Mouse (Mus musculus): Measurements from ENCODE around the gene Atxn1. TPM values are rescaled to one million over a fixed set of nuclear protein-coding genes. Genes with fewer than 3 reads are reported as not detected.

Gene Atxn1
- polyA plus RNA-seq, 1 experiment = 2.5 TPM

GRCm38 (mm10) chr13:45798248-45798647 lies 166.6 kb downstream of the Atxn1 start:
- Histone ChIP-seq H3K79me2 (ENCODE audit: control insufficient read depth, insufficient read depth) (no peaks in the 10 kb centered on the region), H3K27me3 (ENCODE audit: control insufficient read depth, insufficient read depth, insufficient read length) (no peaks in the 10 kb centered on the region), H3K36me3 (ENCODE audit: control insufficient read depth, insufficient read depth) (peaks cover 9% of the 10 kb centered on the region), H3ac (ENCODE audit: control insufficient read depth, insufficient read length) (no peak overlapping the region), H3K4me3 (no peak overlapping the region), H3K4me2 (ENCODE audit: low read depth) (no peak overlapping the region)
- TF ChIP-seq REST (IDR thresholded peaks at IDR 0.05; ENCODE audit: insufficient read depth, insufficient read length) (no peak), CEBPB (IDR thresholded peaks at IDR 0.05; ENCODE audit: insufficient read depth, poor library complexity, severe bottlenecking) (no peak), TCF12 (IDR thresholded peaks at IDR 0.05; ENCODE audit: insufficient read depth, poor library complexity, severe bottlenecking) (no peak), MAX (IDR thresholded peaks at IDR 0.05; ENCODE audit: low read depth) (no peak)

DNA sequence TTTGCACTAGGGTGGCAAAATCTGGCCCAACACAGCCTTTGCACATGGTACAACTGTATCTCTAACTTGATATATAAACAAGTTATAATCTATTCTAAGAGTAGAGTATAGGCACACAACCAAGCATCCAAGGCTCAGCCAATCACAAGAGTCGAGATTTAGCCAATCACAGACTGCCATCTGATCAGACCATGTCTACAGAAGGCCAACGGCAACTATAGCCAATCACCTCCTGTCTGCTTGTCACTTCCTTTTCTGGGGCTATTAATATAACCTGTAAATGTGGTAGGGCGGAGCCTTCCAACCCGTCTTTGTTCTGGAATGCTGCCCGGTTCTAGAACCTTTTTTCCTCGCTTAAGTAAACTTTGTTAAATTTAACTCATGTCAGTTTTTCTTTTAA lies 167.1 kb downstream of the Atxn1 start:
- Histone ChIP-seq H3K36me3 (ENCODE audit: control insufficient read depth, insufficient read depth) (peaks cover 9% of the 10 kb centered on the region), H3K79me2 (ENCODE audit: control insufficient read depth, insufficient read depth) (no peaks in the 10 kb centered on the region), H3K4me2 (ENCODE audit: low read depth) (no peak overlapping the region), H3K27me3 (ENCODE audit: control insufficient read depth, insufficient read depth, insufficient read length) (no peaks in the 10 kb centered on the region), H3ac (ENCODE audit: control insufficient read depth, insufficient read length) (no peak overlapping the region), H3K4me3 (no peak overlapping the region)
- TF ChIP-seq MYOD1 (IDR thresholded peaks at IDR 0.05; ENCODE audit: control insufficient read depth in 1 of 3, insufficient read length in 2 of 3, low read depth in 2 of 3) (no peak), USF1 (IDR thresholded peaks at IDR 0.05; ENCODE audit: low read depth) (no peak), REST (IDR thresholded peaks at IDR 0.05; ENCODE audit: insufficient read depth, insufficient read length) (no peak), SRF (IDR thresholded peaks at IDR 0.05; ENCODE audit: control insufficient read depth, insufficient read length, low read depth) (no peak), TCF12 (IDR thresholded peaks at IDR 0.05; ENCODE audit: insufficient read depth, poor library complexity, severe bottlenecking) (no peak), MAX (IDR thresholded peaks at IDR 0.05; ENCODE audit: low read depth) (no peak), CEBPB (IDR thresholded peaks at IDR 0.05; ENCODE audit: insufficient read depth, poor library complexity, severe bottlenecking) (no peak), E2F4 (IDR thresholded peaks at IDR 0.05; ENCODE audit: insufficient read depth) (no peak), TCF3 (IDR thresholded peaks at IDR 0.05; ENCODE audit: insufficient read length, low read depth) (no peak), POLR2A (IDR thresholded peaks at IDR 0.05; ENCODE audit: insufficient read length, low read depth) (no peak), POLR2AphosphoS2 (IDR thresholded peaks at IDR 0.05; ENCODE audit: insufficient read length, low read depth) (no peak), MYOG (IDR thresholded peaks at IDR 0.05; ENCODE audit: control insufficient read depth in 1 of 3, insufficient read depth in 1 of 3, insufficient read length in 2 of 3, low read depth in 2 of 3) (no peak)

DNA sequence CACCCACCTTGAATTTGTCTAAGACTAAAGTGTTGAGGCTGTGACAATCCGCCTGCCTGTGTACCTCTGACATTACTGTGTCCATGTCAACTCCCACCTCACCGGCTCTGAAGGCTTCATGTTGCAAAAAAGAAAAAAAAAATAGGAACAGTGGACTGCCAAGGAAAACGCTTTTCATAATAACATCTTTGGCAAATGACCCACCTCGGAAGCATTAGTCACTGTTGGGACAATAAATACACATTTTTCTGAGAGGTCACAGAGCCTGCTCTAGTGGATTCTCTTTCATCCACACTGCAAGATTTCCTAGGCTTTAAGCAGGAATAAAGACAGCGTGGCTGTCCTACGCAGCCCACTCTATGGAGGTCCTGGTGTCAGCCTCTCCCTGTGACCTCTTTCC lies 168.5 kb downstream of the Atxn1 start:
- peaks cover 9% of the 10 kb centered on the region for H3K36me3 ChIP-seq (ENCODE audit: control insufficient read depth, insufficient read depth)
- H3K27me3 ChIP-seq (ENCODE audit: control insufficient read depth, insufficient read depth, insufficient read length) = no peaks in the 10 kb centered on the region
- TF ChIP-seq POLR2A (IDR thresholded peaks at IDR 0.05; ENCODE audit: insufficient read length, low read depth) = no peak
- TF ChIP-seq REST (IDR thresholded peaks at IDR 0.05; ENCODE audit: insufficient read depth, insufficient read length) = no peak
- no peak for TF ChIP-seq USF1 (IDR thresholded peaks at IDR 0.05; ENCODE audit: low read depth)
- TF ChIP-seq MAX (IDR thresholded peaks at IDR 0.05; ENCODE audit: low read depth) = no peak
- TF ChIP-seq SRF (IDR thresholded peaks at IDR 0.05; ENCODE audit: control insufficient read depth, insufficient read length, low read depth) = no peak
- no peak for TF ChIP-seq MYOD1 (IDR thresholded peaks at IDR 0.05; ENCODE audit: control insufficient read depth in 1 of 3, insufficient read length in 2 of 3, low read depth in 2 of 3)
- TF ChIP-seq POLR2AphosphoS2 (IDR thresholded peaks at IDR 0.05; ENCODE audit: insufficient read length, low read depth) = no peak
- TF ChIP-seq E2F4 (IDR thresholded peaks at IDR 0.05; ENCODE audit: insufficient read depth) = no peak
- no peak for TF ChIP-seq TCF12 (IDR thresholded peaks at IDR 0.05; ENCODE audit: insufficient read depth, poor library complexity, severe bottlenecking)
- no peak for TF ChIP-seq MYOG (IDR thresholded peaks at IDR 0.05; ENCODE audit: control insufficient read depth in 1 of 3, insufficient read depth in 1 of 3, insufficient read length in 2 of 3, low read depth in 2 of 3)
- TF ChIP-seq TCF3 (IDR thresholded peaks at IDR 0.05; ENCODE audit: insufficient read length, low read depth) = no peak
- TF ChIP-seq CEBPB (IDR thresholded peaks at IDR 0.05; ENCODE audit: insufficient read depth, poor library complexity, severe bottlenecking) = no peak
- H3K79me2 ChIP-seq (ENCODE audit: control insufficient read depth, insufficient read depth) = no peaks in the 10 kb centered on the region
- H3K4me2 ChIP-seq (ENCODE audit: low read depth) = no peak overlapping the region
- H3K4me3 ChIP-seq = no peak overlapping the region
- no peak overlapping the region for H3ac ChIP-seq (ENCODE audit: control insufficient read depth, insufficient read length)

DNA sequence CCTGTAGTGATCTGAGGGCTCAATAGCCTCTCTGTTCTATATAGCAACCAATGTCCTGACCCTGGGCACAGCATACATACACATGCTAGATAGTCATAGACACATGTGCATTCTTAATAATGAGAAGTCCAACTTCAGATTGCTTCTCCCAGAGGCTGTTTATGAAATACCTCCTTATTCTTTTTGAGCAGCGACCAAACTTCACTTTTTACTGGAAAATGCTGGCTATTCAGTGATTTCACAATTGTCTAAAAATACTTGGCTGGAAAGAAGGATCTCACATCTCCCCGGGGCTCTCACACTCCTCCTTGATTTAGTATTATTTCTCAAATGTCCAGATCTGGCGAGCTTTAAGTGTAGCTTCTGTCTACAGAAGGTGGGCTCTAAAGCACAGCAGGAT lies 171.0 kb downstream of the Atxn1 start:
- no peak overlapping the region for H3K4me2 ChIP-seq (ENCODE audit: low read depth)
- TF ChIP-seq SRF (IDR thresholded peaks at IDR 0.05; ENCODE audit: control insufficient read depth, insufficient read length, low read depth) = no peak
- TF ChIP-seq TCF3 (IDR thresholded peaks at IDR 0.05; ENCODE audit: insufficient read length, low read depth) = no peak
- no peak for TF ChIP-seq POLR2AphosphoS2 (IDR thresholded peaks at IDR 0.05; ENCODE audit: insufficient read length, low read depth)
- TF ChIP-seq MYOD1 (IDR thresholded peaks at IDR 0.05; ENCODE audit: control insufficient read depth in 1 of 3, insufficient read length in 2 of 3, low read depth in 2 of 3) = no peak
- no peak for TF ChIP-seq POLR2A (IDR thresholded peaks at IDR 0.05; ENCODE audit: insufficient read length, low read depth)
- no peak for TF ChIP-seq CEBPB (IDR thresholded peaks at IDR 0.05; ENCODE audit: insufficient read depth, poor library complexity, severe bottlenecking)
- no peak for TF ChIP-seq REST (IDR thresholded peaks at IDR 0.05; ENCODE audit: insufficient read depth, insufficient read length)
- TF ChIP-seq MAX (IDR thresholded peaks at IDR 0.05; ENCODE audit: low read depth) = no peak
- TF ChIP-seq TCF12 (IDR thresholded peaks at IDR 0.05; ENCODE audit: insufficient read depth, poor library complexity, severe bottlenecking) = no peak
- no peak for TF ChIP-seq USF1 (IDR thresholded peaks at IDR 0.05; ENCODE audit: low read depth)
- no peak for TF ChIP-seq MYOG (IDR thresholded peaks at IDR 0.05; ENCODE audit: control insufficient read depth in 1 of 3, insufficient read depth in 1 of 3, insufficient read length in 2 of 3, low read depth in 2 of 3)
- no peak for TF ChIP-seq E2F4 (IDR thresholded peaks at IDR 0.05; ENCODE audit: insufficient read depth)
- no peak overlapping the region for H3ac ChIP-seq (ENCODE audit: control insufficient read depth, insufficient read length)
- H3K79me2 ChIP-seq (ENCODE audit: control insufficient read depth, insufficient read depth) = no peaks in the 10 kb centered on the region
- peaks cover 9% of the 10 kb centered on the region for H3K36me3 ChIP-seq (ENCODE audit: control insufficient read depth, insufficient read depth)
- no peak overlapping the region for H3K4me3 ChIP-seq
- H3K27me3 ChIP-seq (ENCODE audit: control insufficient read depth, insufficient read depth, insufficient read length) = no peaks in the 10 kb centered on the region

DNA sequence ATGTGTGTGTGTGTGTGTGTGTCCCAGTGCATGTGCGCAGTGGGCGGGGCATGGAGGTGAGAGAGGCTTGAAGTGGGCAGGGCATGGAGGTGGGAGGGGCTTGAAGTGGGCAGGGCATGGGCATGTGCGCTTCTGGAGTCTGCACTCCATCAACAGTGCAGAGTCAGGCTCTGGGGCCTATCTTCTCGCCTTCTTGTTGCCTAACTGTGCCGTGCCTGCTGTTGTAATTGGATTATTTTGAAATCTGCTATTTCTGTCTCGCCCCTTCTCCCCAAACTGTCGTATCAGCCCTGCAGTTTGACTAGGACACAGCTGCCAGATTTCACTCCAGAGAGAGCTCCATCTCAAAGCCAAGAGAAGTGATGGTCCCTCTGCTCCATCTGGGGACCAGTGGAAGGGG lies 178.4 kb downstream of the Atxn1 start:
- no peaks in the 10 kb centered on the region for H3K79me2 ChIP-seq (ENCODE audit: control insufficient read depth, insufficient read depth)
- H3ac ChIP-seq (ENCODE audit: control insufficient read depth, insufficient read length) = no peak overlapping the region
- no peak for TF ChIP-seq TCF12 (IDR thresholded peaks at IDR 0.05; ENCODE audit: insufficient read depth, poor library complexity, severe bottlenecking)
- no peak for TF ChIP-seq MYOD1 (IDR thresholded peaks at IDR 0.05; ENCODE audit: control insufficient read depth in 1 of 3, insufficient read length in 2 of 3, low read depth in 2 of 3)
- TF ChIP-seq SRF (IDR thresholded peaks at IDR 0.05; ENCODE audit: control insufficient read depth, insufficient read length, low read depth) = no peak
- no peak for TF ChIP-seq CEBPB (IDR thresholded peaks at IDR 0.05; ENCODE audit: insufficient read depth, poor library complexity, severe bottlenecking)
- no peak for TF ChIP-seq TCF3 (IDR thresholded peaks at IDR 0.05; ENCODE audit: insufficient read length, low read depth)
- no peak for TF ChIP-seq USF1 (IDR thresholded peaks at IDR 0.05; ENCODE audit: low read depth)
- TF ChIP-seq MAX (IDR thresholded peaks at IDR 0.05; ENCODE audit: low read depth) = no peak
- TF ChIP-seq POLR2AphosphoS2 (IDR thresholded peaks at IDR 0.05; ENCODE audit: insufficient read length, low read depth) = no peak
- no peak for TF ChIP-seq POLR2A (IDR thresholded peaks at IDR 0.05; ENCODE audit: insufficient read length, low read depth)
- H3K4me2 ChIP-seq (ENCODE audit: low read depth) = no peak overlapping the region
- no peaks in the 10 kb centered on the region for H3K27me3 ChIP-seq (ENCODE audit: control insufficient read depth, insufficient read depth, insufficient read length)
- no peaks in the 10 kb centered on the region for H3K36me3 ChIP-seq (ENCODE audit: control insufficient read depth, insufficient read depth)
- no peak overlapping the region for H3K4me3 ChIP-seq

Measured in myocyte (in vitro differentiated cells).